Mouse (Mus musculus): ENCODE measurements around the gene Olfr324. TPM values are rescaled to one million over a fixed set of nuclear protein-coding genes. Genes with fewer than 3 reads are reported as not detected.

The Olfr324 gene
- total and polyA plus RNA-seq, 3 experiments = not detected

DNA sequence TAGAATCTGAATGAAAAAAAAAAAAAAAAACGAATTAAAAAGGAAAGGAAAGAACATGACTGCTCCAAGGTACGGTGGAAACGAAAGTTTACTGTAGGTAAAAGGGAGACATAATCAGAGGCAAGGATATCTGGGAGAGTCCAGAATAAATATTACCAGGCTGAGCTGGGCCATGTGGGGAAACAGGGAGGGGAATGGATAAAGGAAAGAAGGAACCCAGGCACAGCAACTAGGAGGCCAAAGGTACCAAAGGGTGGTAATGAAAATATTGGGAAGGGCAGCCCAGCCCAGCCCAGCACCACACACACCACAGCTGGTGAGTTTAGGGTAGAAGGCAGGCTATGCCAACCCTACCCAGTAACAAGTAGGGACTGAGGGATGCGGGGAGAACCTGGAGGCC, 40.0 kb downstream of the Olfr324 start:
- DNase-seq = no peak

DNA sequence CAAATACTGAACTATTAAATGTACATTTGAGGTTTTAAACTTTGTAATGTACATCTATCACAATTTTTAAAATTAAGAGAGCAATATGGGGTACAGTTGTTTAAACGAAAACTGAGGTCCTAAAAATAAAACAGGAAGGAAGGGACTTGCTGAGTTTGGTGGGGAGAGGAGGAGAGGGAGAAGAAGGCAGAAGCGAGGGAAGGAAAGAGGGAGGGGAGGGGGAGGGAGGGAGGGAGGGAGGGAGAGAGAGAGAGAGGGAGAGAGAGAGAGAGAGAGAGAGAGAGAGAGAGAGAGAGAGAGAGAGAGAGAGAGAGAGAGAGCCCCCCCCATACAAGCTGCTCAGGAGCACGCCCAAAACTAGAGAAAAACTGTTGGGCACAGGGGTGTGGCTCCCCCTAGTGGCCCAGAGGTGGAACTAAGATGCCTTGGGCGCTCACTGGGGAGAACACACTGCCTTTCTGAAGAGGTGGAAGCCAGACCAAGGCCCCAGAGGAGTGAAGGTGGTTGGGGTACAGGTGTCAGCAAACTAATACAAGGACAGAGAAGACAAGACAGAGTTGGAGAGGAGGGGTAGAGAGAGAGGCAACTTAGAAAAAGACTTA, 41.6 kb downstream of the Olfr324 start:
- DNase-seq = peak; percentile 54

DNA sequence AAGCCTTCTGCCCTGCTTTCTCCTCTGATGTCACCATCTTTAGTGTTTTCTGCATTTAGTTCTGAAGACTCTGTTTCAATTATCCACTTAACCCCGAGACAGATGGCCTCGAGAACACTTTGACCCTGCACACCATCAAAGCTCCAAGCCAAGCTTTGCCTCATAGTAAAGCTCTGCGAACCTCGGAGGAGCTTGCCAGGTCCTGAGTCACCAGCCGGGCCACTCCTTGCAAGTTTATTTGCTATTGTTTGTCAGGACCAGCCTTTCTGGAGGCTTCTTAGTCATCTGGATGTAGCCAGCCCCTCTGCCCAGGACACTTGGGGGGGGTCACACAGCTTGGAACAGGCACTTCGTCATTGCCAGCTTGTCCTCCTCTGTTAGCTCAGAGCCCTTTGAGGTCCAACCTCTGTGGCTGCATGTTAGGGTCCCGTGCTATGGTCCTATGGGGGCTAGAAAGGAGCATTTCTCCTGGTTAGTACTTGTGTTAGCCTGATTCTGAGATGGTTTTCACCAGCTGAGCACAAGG, 43.3 kb downstream of the Olfr324 start:
- DNase-seq = peak; percentile 61

DNA sequence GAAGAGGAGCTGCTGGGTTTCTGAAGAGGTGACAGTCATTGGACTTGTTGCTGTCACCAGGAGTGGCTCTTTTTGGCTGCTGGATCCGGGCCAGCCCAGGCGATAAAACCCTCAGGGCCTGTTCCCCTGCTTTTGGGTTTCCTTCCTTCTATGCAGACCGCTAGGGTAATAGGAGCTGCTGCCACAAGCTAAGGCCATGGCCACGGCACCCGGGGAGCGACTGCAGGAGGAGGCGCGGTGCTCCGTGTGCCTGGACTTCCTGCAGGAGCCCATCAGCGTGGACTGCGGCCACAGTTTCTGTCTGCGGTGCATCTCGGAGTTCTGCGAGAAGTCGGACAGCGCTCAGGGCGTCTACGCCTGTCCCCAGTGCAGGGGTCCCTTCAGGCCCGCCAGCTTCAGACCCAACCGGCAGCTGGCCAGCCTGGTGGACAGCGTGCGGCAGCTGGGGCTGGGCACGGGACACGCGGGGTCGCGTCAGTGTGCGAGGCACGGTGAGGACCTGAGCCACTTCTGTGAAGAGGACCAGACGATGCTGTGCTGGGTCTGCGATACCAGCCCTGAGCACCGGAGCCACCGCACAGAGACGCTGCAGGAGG, 45.5 kb downstream of the Olfr324 start, which contains the start of gene Trim58:
Gene Trim58, plus strand, starts transcription at position 194 of the 596 bp plus-strand sequence.
- DNase-seq = peak; percentile 18

DNA sequence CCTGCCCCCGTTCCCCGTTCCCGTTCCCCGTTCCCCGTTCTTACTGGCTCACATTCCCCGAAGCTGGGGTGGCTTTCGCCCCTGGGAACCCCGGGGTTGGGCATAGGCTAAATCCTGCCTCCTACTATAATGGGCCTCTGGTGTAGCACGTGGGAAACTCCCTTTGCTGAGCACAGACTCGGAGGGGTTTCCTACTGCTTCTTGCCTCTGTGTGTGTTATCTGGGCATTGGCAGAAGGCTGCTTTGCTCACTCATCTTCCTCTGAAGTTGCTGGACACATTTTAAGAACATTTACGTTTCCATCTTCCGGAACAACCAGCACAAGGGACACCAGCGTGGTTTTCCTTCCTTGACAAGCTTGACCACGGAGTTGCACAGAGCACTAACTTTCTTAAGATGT, 46.1 kb downstream of the Olfr324 start:
- DNase-seq = no peak

DNA sequence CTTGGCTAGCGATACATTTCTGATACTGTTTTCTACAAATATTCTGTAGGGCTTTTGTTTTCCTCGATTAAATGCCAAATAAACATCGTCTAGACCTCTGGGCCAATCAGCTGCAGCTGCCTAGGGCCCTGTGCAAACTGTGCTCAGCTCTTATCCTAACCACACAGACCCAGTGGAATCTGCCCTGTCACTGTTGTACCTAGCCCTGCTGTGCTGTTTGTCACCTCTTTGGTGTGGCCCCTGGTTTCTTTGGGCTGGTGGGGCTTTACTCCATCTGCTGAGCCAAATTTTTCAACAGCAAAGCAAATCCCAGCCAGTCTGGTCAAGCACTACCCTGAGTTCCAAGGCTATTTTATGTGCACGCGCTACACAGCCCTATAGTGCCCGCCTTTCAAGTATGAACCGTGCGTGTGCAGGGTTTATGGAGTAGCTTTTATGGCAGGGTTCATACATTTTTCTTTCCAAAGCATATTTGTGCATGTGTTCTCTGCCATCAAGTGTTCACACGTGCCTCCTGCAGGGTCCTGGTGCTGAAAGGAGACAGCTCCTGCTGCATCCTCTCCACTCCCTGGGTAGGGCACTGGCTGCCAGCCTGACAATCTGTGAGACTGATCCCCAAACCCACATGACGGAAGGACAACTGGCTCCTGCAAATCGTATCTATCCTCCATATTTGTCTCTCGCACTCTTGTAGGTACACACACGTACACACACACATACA, 46.9 kb downstream of the Olfr324 start:
- DNase-seq = no peak

DNA sequence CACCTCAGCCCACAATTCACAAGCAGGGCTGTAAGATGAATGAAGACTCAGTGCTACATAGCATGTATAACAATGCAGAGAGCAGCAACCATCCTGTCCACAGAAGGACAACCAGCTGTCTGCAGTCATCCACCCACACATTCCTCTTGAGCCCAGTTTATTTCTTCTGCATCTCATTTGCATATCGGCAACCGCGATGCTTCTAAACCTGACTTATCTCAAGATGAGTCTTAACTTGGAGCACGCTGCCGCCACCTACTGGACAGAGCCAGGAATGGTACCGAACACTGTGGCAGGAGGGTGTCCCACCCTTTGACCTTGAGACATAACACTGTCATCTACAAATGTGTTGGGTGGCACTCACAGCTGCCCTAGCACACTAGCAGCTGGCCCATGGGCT, 48.4 kb downstream of the Olfr324 start:
- peak; percentile 10 for DNase-seq

Other genes with a start within 250 kb of the Olfr324 start
- not detected for gene Lypd8, start 216.1 kb upstream of the Olfr324 start, total RNA-seq (2021)
- 0.16 and 0.73 TPM in 2 replicates for gene Lypd8, start 216.1 kb upstream of the Olfr324 start, polyA plus RNA-seq (2012; rRNA removed)
- not detected for gene 1810065E05Rik, start 174.0 kb upstream of the Olfr324 start, total RNA-seq (2021)
- gene 1810065E05Rik, start 174.0 kb upstream of the Olfr324 start, polyA plus RNA-seq (2012; rRNA removed) = not detected in 2 replicates
- gene Gm12253, start 162.6 kb upstream of the Olfr324 start, total RNA-seq (2021) = not detected
- gene Gm12253, start 162.6 kb upstream of the Olfr324 start, polyA plus RNA-seq (2012; rRNA removed) = not detected in 2 replicates
- gene Lypd9, start 142.2 kb upstream of the Olfr324 start, total RNA-seq (2021) = not detected
- not detected in 2 replicates for gene Lypd9, start 142.2 kb upstream of the Olfr324 start, polyA plus RNA-seq (2012; rRNA removed)
- gene Olfr30, start 132.8 kb upstream of the Olfr324 start, total RNA-seq (2021) = not detected
- not detected in 2 replicates for gene Olfr30, start 132.8 kb upstream of the Olfr324 start, polyA plus RNA-seq (2012; rRNA removed)
- gene Olfr332, start 102.6 kb upstream of the Olfr324 start, total RNA-seq (2021) = not detected
- gene Olfr332, start 102.6 kb upstream of the Olfr324 start, polyA plus RNA-seq (2012; rRNA removed) = not detected in 2 replicates
- not detected for gene Olfr331, start 92.5 kb upstream of the Olfr324 start, total RNA-seq (2021)
- not detected in 2 replicates for gene Olfr331, start 92.5 kb upstream of the Olfr324 start, polyA plus RNA-seq (2012; rRNA removed)
- gene Olfr330, start 60.3 kb upstream of the Olfr324 start, total RNA-seq (2021) = 1 to 10 TPM in 1 of 2 experiments, under 1 TPM in 1; 0.41 to 1.0 TPM
- 0.95 and 3.2 TPM in 2 replicates for gene Olfr330, start 60.3 kb upstream of the Olfr324 start, polyA plus RNA-seq (2012; rRNA removed)
- 1 to 10 TPM in 1 of 2 experiments, under 1 TPM in 1; 0.62 to 1.4 TPM for gene Olfr329-ps, start 48.7 kb upstream of the Olfr324 start, total RNA-seq (2021)
- 0.69 and 1.0 TPM in 2 replicates for gene Olfr329-ps, start 48.7 kb upstream of the Olfr324 start, polyA plus RNA-seq (2012; rRNA removed)
- under 1 TPM in 1 of 2 experiments, not detected in 1; 0.24 TPM for gene Olfr328, start 39.5 kb upstream of the Olfr324 start, total RNA-seq (2021)
- gene Olfr328, start 39.5 kb upstream of the Olfr324 start, polyA plus RNA-seq (2012; rRNA removed) = not detected in 2 replicates
- not detected for gene Olfr224, start 24.6 kb upstream of the Olfr324 start, total RNA-seq (2021)
- gene Olfr224, start 24.6 kb upstream of the Olfr324 start, polyA plus RNA-seq (2012; rRNA removed) = not detected in 2 replicates
- gene Olfr325, start 17.4 kb upstream of the Olfr324 start, total RNA-seq (2021) = not detected
- not detected in 2 replicates for gene Olfr325, start 17.4 kb upstream of the Olfr324 start, polyA plus RNA-seq (2012; rRNA removed)
- gene 2210407C18Rik, start 21.0 kb downstream of the Olfr324 start, total RNA-seq (2021) = not detected
- gene 2210407C18Rik, start 21.0 kb downstream of the Olfr324 start, polyA plus RNA-seq (2012; rRNA removed) = 0.17 TPM in 1 of 2 replicates, not detected in the other
- not detected for gene Olfr323, start 35.4 kb downstream of the Olfr324 start, total RNA-seq (2021)
- not detected in 2 replicates for gene Olfr323, start 35.4 kb downstream of the Olfr324 start, polyA plus RNA-seq (2012; rRNA removed)
- gene Trim58, start 45.4 kb downstream of the Olfr324 start, total RNA-seq (2021) = not detected
- not detected in 2 replicates for gene Trim58, start 45.4 kb downstream of the Olfr324 start, polyA plus RNA-seq (2012; rRNA removed)
- not detected for gene Olfr322, start 63.7 kb downstream of the Olfr324 start, total RNA-seq (2021)
- gene Olfr322, start 63.7 kb downstream of the Olfr324 start, polyA plus RNA-seq (2012; rRNA removed) = not detected in 2 replicates
- gene Olfr320, start 86.0 kb downstream of the Olfr324 start, total RNA-seq (2021) = not detected
- not detected in 2 replicates for gene Olfr320, start 86.0 kb downstream of the Olfr324 start, polyA plus RNA-seq (2012; rRNA removed)
- not detected for gene Olfr319, start 104.0 kb downstream of the Olfr324 start, total RNA-seq (2021)
- not detected in 2 replicates for gene Olfr319, start 104.0 kb downstream of the Olfr324 start, polyA plus RNA-seq (2012; rRNA removed)
- not detected for gene Olfr318, start 128.9 kb downstream of the Olfr324 start, total RNA-seq (2021)
- gene Olfr318, start 128.9 kb downstream of the Olfr324 start, polyA plus RNA-seq (2012; rRNA removed) = not detected in 2 replicates
- gene Olfr317, start 144.1 kb downstream of the Olfr324 start, total RNA-seq (2021) = not detected
- not detected in 2 replicates for gene Olfr317, start 144.1 kb downstream of the Olfr324 start, polyA plus RNA-seq (2012; rRNA removed)
- not detected for gene Olfr316, start 157.6 kb downstream of the Olfr324 start, total RNA-seq (2021)
- not detected in 2 replicates for gene Olfr316, start 157.6 kb downstream of the Olfr324 start, polyA plus RNA-seq (2012; rRNA removed)
- not detected for gene Olfr315, start 178.1 kb downstream of the Olfr324 start, total RNA-seq (2021)
- not detected in 2 replicates for gene Olfr315, start 178.1 kb downstream of the Olfr324 start, polyA plus RNA-seq (2012; rRNA removed)
- not detected for gene Olfr314, start 187.8 kb downstream of the Olfr324 start, total RNA-seq (2021)
- gene Olfr314, start 187.8 kb downstream of the Olfr324 start, polyA plus RNA-seq (2012; rRNA removed) = not detected in 2 replicates
- gene Fam183b, start 206.8 kb downstream of the Olfr324 start, total RNA-seq (2021) = 1 to 10 TPM; 2.2 to 2.7 TPM
- 0.39 TPM in 1 of 2 replicates, not detected in the other for gene Fam183b, start 206.8 kb downstream of the Olfr324 start, polyA plus RNA-seq (2012; rRNA removed)
- not detected for gene Olfr313, start 219.9 kb downstream of the Olfr324 start, total RNA-seq (2021)
- not detected in 2 replicates for gene Olfr313, start 219.9 kb downstream of the Olfr324 start, polyA plus RNA-seq (2012; rRNA removed)
- not detected for gene Olfr312, start 234.1 kb downstream of the Olfr324 start, total RNA-seq (2021)
- not detected in 2 replicates for gene Olfr312, start 234.1 kb downstream of the Olfr324 start, polyA plus RNA-seq (2012; rRNA removed)
- gene Olfr311, start 244.1 kb downstream of the Olfr324 start, total RNA-seq (2021) = not detected
- not detected in 2 replicates for gene Olfr311, start 244.1 kb downstream of the Olfr324 start, polyA plus RNA-seq (2012; rRNA removed)